Mouse (Mus musculus) heart, embryonic 10.5 days (tissue): ENCODE results near the gene Gm11027. TPM values are rescaled to one million over a fixed set of nuclear protein-coding genes. Genes with fewer than 3 reads are reported as not detected.

Experiments used
- DNase-seq: peaks from one replicate; pipeline ENCODE4 v3.0.0-alpha.2; 2017; ENCODE audit warnings: low spot score
- H3K27ac ChIP-seq: fragments of 300-500 bp; sonication (generic); 2 replicates; pipeline ENCODE4 v1.5.1; 2016; ENCODE audit warnings: mild to moderate bottlenecking
- H3K27me3 ChIP-seq: fragments of 300-500 bp; sonication (generic); 2 replicates; pipeline ENCODE4 v1.6.1; 2016; ENCODE audit warnings: mild to moderate bottlenecking; ENCODE audit not compliant: poor library complexity, insufficient read depth, severe bottlenecking
- H3K36me3 ChIP-seq: fragments of 300-500 bp; sonication (generic); 2 replicates; pipeline ENCODE4 v1.6.1; 2016; ENCODE audit warnings: mild to moderate bottlenecking, moderate library complexity
- H3K4me1 ChIP-seq: fragments of 300-500 bp; sonication (generic); 2 replicates; pipeline ENCODE4 v1.6.1; 2016; ENCODE audit warnings: mild to moderate bottlenecking
- H3K4me3 ChIP-seq: fragments of 300-500 bp; sonication (generic); 2 replicates; pipeline ENCODE4 v1.5.1; 2016; ENCODE audit warnings: mild to moderate bottlenecking, moderate library complexity
- H3K9me3 ChIP-seq: fragments of 300-500 bp; sonication (generic); 2 replicates; pipeline ENCODE4 v1.6.1; 2016; ENCODE audit warnings: mild to moderate bottlenecking, moderate library complexity
- WGBS: fragments of 180-500 bp; shearing (Covaris S2); methylation state at CpG from one replicate; pipeline ENCODE4 v1.1.7; 2016; 5-methylcytosine and 5-hydroxymethylcytosine counted together
- microRNA-seq: library from miRNA; unstranded; fragments of <30 nt; microRNA quantifications from one replicate; pipeline ENCODE4, GENCODE M21; 2017
- polyA plus RNA-seq: library from polyadenylated mRNA; unstranded; fragments of >200 nt; fragmentation: Nextera tagmentation; extraction: Ambion mirVana; gene quantifications from 2 replicates; pipeline ENCODE4 v1.2.1, GENCODE M21; 2016

Gene Gm11027
- polyA plus RNA-seq, 1 experiment from 2014 or later: not detected

DNA sequence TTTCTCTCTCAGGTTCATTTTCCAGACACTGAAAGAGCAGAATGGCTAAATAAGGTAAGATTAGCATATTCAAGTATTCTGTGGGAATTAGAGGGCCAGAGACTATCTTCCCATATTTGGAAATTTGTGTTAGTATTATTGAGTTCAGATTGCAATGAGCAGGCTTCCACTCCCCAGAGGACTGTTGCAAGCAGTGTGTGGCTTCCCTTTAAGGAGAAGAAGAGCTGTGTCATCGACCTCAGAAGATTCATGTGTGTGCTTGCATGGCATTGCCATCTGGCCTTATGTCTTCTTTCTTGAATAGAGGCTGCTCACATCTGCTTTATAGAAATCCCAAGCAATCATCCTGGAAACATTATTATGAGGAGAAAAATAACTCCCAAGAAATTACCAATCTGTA, 42.6 kb downstream of the Gm11027 start:
- 77% methylated on average over 1 of the region's 1 CpGs for WGBS
- H3K36me3 ChIP-seq: no peaks in the 10 kb centered on the region
- no peaks in the 10 kb centered on the region for H3K9me3 ChIP-seq
- no peaks in the 10 kb centered on the region for H3K27me3 ChIP-seq
- H3K4me3 ChIP-seq: no peak overlapping the region
- no peaks in the 10 kb centered on the region for H3K4me1 ChIP-seq
- no peak overlapping the region for H3K27ac ChIP-seq
- no peak for DNase-seq

Small RNA genes within 50 kb of the gene (microRNA-seq; reads per million reads assigned to microRNA genes)
- not detected for gene Gm23190

Other genes with a start within 250 kb of the Gm11027 start
- 32.0 and 37.4 TPM in 2 replicates for gene Zfp386, start 227.7 kb upstream of the Gm11027 start, polyA plus RNA-seq
- gene Vipr2, start 197.7 kb upstream of the Gm11027 start, polyA plus RNA-seq: 0.55 and 1.8 TPM in 2 replicates
- 3.6 and 9.8 TPM in 2 replicates for gene Wdr60, start 12.4 kb upstream of the Gm11027 start, polyA plus RNA-seq
- 12.5 and 14.7 TPM in 2 replicates for gene Esyt2, start 5.8 kb downstream of the Gm11027 start, polyA plus RNA-seq
- 36.4 and 37.6 TPM in 2 replicates for gene Ncapg2, start 130.0 kb downstream of the Gm11027 start, polyA plus RNA-seq
- 0.16 TPM in 1 of 2 replicates, not detected in the other for gene Ptprn2, start 210.3 kb downstream of the Gm11027 start, polyA plus RNA-seq